Mouse (Mus musculus) MEL (cell line): ENCODE measurements around the gene Pknox1. TPM values are rescaled to one million over a fixed set of nuclear protein-coding genes. Genes with fewer than 3 reads are reported as not detected.
"Not testable (repeated sequence)": the region's sequence is repeated elsewhere in the genome, so short reads cannot be mapped to it uniquely, and the experiment has no call there.

Source experiments
- DNase-seq: peaks from one replicate; pipeline ENCODE4 v3.0.0; 2011; ENCODE audit warnings: low read depth, low spot score
- H3K27ac ChIP-seq: 2 replicates; pipeline ENCODE4 v1.5.1; 2012; ENCODE audit warnings: low read depth, mild to moderate bottlenecking, control low read depth, low read length, moderate library complexity; ENCODE audit not compliant: control insufficient read depth
- H3K27me3 ChIP-seq, 2 experiments: fragments of 150-350 bp in 1 of 2; sonication (generic) in 1 of 2; 2 replicates each; pipeline ENCODE4 v1.6.1; 2012; ENCODE audit warnings: low read length in 2 of 2, mild to moderate bottlenecking in 2 of 2, improper control_type of control experiment in 1 of 2, moderate library complexity in 1 of 2; ENCODE audit not compliant: insufficient read depth in 2 of 2, control insufficient read depth in 1 of 2
- H3K36me3 ChIP-seq, 2 experiments: 2 replicates each; pipeline ENCODE4 v1.6.1; 2012 to 2014; ENCODE audit warnings: low read length in 2 of 2, improper control_type of control experiment in 1 of 2, inconsistent platforms in 1 of 2, mild to moderate bottlenecking in 1 of 2; ENCODE audit not compliant: insufficient read depth in 2 of 2, control insufficient read depth in 1 of 2
- H3K4me1 ChIP-seq, 2 experiments: fragments of 150-350 bp in 1 of 2; sonication (generic) in 1 of 2; 2 replicates each; pipeline ENCODE4 v1.6.1; 2012; ENCODE audit warnings: low read length in 2 of 2, improper control_type of control experiment in 1 of 2, mild to moderate bottlenecking in 1 of 2; ENCODE audit not compliant: insufficient read depth in 2 of 2, control insufficient read depth in 1 of 2
- H3K4me3 ChIP-seq, 2 experiments: fragments of 150-350 bp in 1 of 2; sonication (generic) in 1 of 2; 2 replicates each; pipeline ENCODE4 v1.5.1; 2012; ENCODE audit warnings: low read depth in 2 of 2, low read length in 2 of 2, mild to moderate bottlenecking in 2 of 2, moderate library complexity in 2 of 2, control low read depth in 1 of 2, improper control_type of control experiment in 1 of 2; ENCODE audit not compliant: control insufficient read depth in 1 of 2, insufficient read depth in 1 of 2
- H3K79me2 ChIP-seq: 2 replicates; pipeline ENCODE4 v1.6.1; 2012; ENCODE audit warnings: mild to moderate bottlenecking, low read length, moderate library complexity; ENCODE audit not compliant: control insufficient read depth, poor library complexity, insufficient read depth
- H3K9ac ChIP-seq: 2 replicates; pipeline ENCODE4 v1.6.1; 2012; ENCODE audit warnings: low read depth, mild to moderate bottlenecking, control low read depth, low read length, moderate library complexity; ENCODE audit not compliant: control insufficient read depth, poor library complexity, severe bottlenecking
- H3K9me3 ChIP-seq: fragments of 150-350 bp; sonication (generic); replicated peaks from 2 replicates; pipeline ENCODE4 v1.6.1; 2012; ENCODE audit warnings: mild to moderate bottlenecking, low read length, improper control_type of control experiment, moderate library complexity; ENCODE audit not compliant: insufficient read depth
- E2F4 ChIP-seq: IDR thresholded peaks from 2 replicates; pipeline ENCODE4 v1.6.1; 2011; ENCODE audit warnings: low read depth, low read length, improper control_type of control experiment, borderline replicate concordance
- ETS1 ChIP-seq: IDR thresholded peaks from 2 replicates; pipeline ENCODE4 v1.6.1; 2012; ENCODE audit warnings: low read depth, mild to moderate bottlenecking, inconsistent platforms, low read length, improper control_type of control experiment, moderate library complexity
- HCFC1 ChIP-seq: IDR thresholded peaks from 2 replicates; pipeline ENCODE4 v1.6.1; 2012; ENCODE audit warnings: low read depth, mild to moderate bottlenecking, inconsistent platforms, low read length, improper control_type of control experiment, moderate library complexity
- MXI1 ChIP-seq: IDR thresholded peaks from 2 replicates; pipeline ENCODE4 v1.6.1; 2011; ENCODE audit warnings: mild to moderate bottlenecking, low read depth, low read length, improper control_type of control experiment
- MYB ChIP-seq: IDR thresholded peaks from 2 replicates; pipeline ENCODE4 v1.6.1; 2011; ENCODE audit warnings: mild to moderate bottlenecking, low read depth, low read length, improper control_type of control experiment
- USF1 ChIP-seq: IDR thresholded peaks from 2 replicates; pipeline ENCODE4 v1.6.1; 2014; ENCODE audit warnings: low read depth, mild to moderate bottlenecking, inconsistent platforms, low read length, improper control_type of control experiment, moderate library complexity
- ZMIZ1 ChIP-seq: IDR thresholded peaks from 2 replicates; pipeline ENCODE4 v1.6.1; 2012; ENCODE audit warnings: low read depth, mild to moderate bottlenecking, inconsistent platforms, low read length, improper control_type of control experiment, moderate library complexity
- ZNF384 ChIP-seq: IDR thresholded peaks from 2 replicates; pipeline ENCODE4 v1.6.1; 2012; ENCODE audit warnings: low read depth, mild to moderate bottlenecking, inconsistent platforms, low read length, improper control_type of control experiment
- polyA plus RNA-seq, 2 experiments: library from polyadenylated mRNA; stranded (reverse) in 1 of 2; unstranded in 1 of 2; fragments of >175 nt in 1 of 2; fragments of >200 nt in 1 of 2; gene quantifications; 2 replicates each; pipeline versions ENCODE4 v1.2.1 to v1.2.4; 2012; ENCODE audit warnings: low replicate concordance in 2 of 2, low read depth in 1 of 2; ENCODE audit not compliant: insufficient read length in 2 of 2, insufficient read depth in 1 of 2, missing spikeins in 1 of 2
- total RNA-seq: library from RNA; depleted of rRNA; stranded (reverse); fragments of 300-350 nt; gene quantifications from 2 replicates; pipeline ENCODE4 v1.2.3, GENCODE M21; 2012

Gene Pknox1
- total and polyA plus RNA-seq, 3 experiments: 13.2 to 34.1 (median 13.6) TPM

GRCm38 (mm10) chr17:31531441-31532158 lies 32.9 kb upstream of the Pknox1 start:
- Histone ChIP-seq H3K36me3 (no peaks in the 10 kb centered on the region), H3K27ac (no peak overlapping the region), H3K27me3 (no peaks in the 10 kb centered on the region), H3K79me2 (no peaks in the 10 kb centered on the region), H3K4me1 (no peaks in the 10 kb centered on the region), H3K4me3 (no peak overlapping the region), H3K9me3 (no peaks in the 10 kb centered on the region), H3K9ac (no peak overlapping the region)
- DNase-seq: peak; percentile 45
- TF ChIP-seq HCFC1 (peak; percentile 54), USF1 (0 out of 2 replicates have a peak, but pooled peaks have one; percentile 31), ETS1 (no peak)

- H3K27ac ChIP-seq, H3K9ac ChIP-seq, H3K36me3 ChIP-seq, H3K9me3 ChIP-seq, H3K4me3 ChIP-seq, DNase-seq, H3K27me3 ChIP-seq, H3K4me1 ChIP-seq, H3K79me2 ChIP-seq: not testable (repeated sequence)
Measured at GRCm38 (mm10) chr17:31532331-31532730, 32.2 kb upstream of the Pknox1 start.

DNA sequence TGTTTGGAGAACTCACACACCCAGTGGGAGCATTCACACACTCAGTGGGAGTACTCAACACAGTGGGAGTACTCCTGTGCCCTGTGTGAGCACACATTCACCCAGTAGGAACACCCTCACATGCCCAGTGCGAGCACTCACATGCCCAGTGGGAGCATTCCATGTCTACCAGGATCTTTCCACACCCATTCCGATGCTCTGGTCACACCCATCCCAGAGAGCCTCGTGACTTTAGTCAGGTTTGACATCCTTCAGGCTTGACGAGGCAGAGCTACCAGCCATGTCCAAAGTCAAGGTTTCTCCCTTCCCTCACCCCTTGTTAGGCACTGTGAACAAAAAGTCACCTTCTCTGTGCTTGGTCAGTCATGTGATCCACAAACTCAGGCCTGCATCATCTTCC lies 29.2 kb upstream of the Pknox1 start:
- Histone ChIP-seq H3K9ac (no peak overlapping the region), H3K4me1 (no peaks in the 10 kb centered on the region), H3K36me3 (no peaks in the 10 kb centered on the region), H3K27ac (no peak overlapping the region), H3K9me3 (no peaks in the 10 kb centered on the region), H3K79me2 (no peaks in the 10 kb centered on the region), H3K4me3 (no peak overlapping the region), H3K27me3 (0 out of 4 replicates have a peak, but pooled peaks cover 0 to under 1% of the 10 kb centered on the region in 2 experiments)
- TF ChIP-seq MYB (no peak), E2F4 (no peak), USF1 (no peak), ZMIZ1 (no peak), ZNF384 (no peak), MXI1 (no peak)
- DNase-seq: no peak
